7 mouse cellular contexts compared by ENCODE assay signal in genomic region chr10:81401205-81401520, GRCm38 (mm10). TPM values are rescaled to one million over a fixed set of nuclear protein-coding genes. Genes with fewer than 3 reads are reported as not detected.
DNase-seq lines count a peak whose midpoint lies in the region; ATAC-seq lines count a peak whose summit lies in the region.

No protein-coding gene starts in this region.

- H3K4me3 ChIP-seq in lung, embryonic 16.5 days (ENCODE audit: low read length), result no peak overlapping the region
- H3K4me3 ChIP-seq in forebrain, embryonic 12.5 days (replicated peaks), result no peak overlapping the region
- no peak overlapping the region for H3K4me3 ChIP-seq in limb, embryonic 12.5 days (replicated peaks)
- no peak overlapping the region for H3K4me3 ChIP-seq in stomach, embryonic 14.5 days (ENCODE audit: low read depth, low read length)

- H3K27ac ChIP-seq in lung, embryonic 16.5 days (ENCODE audit: low read length), result peak overlapping the region; percentile 93
- peak overlapping the region; percentile 84 for H3K27ac ChIP-seq in forebrain, embryonic 12.5 days
- H3K27ac ChIP-seq in limb, embryonic 12.5 days, result peak overlapping the region; percentile 94
- H3K27ac ChIP-seq in stomach, embryonic 14.5 days (ENCODE audit: low read length), result peak overlapping the region; percentile 85; the same call in 1 of the 2 replicates

- DNase-seq in lung, postnatal 10 days, result no peak
- no peak for DNase-seq in left cerebral cortex, postnatal 10 days (ENCODE audit: extremely low spot score in 1 of 2, low spot score in 2 of 2)
- no peak for DNase-seq in left cerebral cortex, adult 11 months (ENCODE audit: low spot score)

- H3K9ac ChIP-seq in lung, embryonic 16.5 days (ENCODE audit: low read length), result peak overlapping the region; percentile 60
- no peak overlapping the region for H3K9ac ChIP-seq in forebrain, embryonic 12.5 days
- H3K9ac ChIP-seq in limb, embryonic 12.5 days (replicated peaks), result no peak overlapping the region
- no peak overlapping the region for H3K9ac ChIP-seq in stomach, embryonic 14.5 days (replicated peaks; ENCODE audit: low read depth, low read length)

- H3K4me1 ChIP-seq in lung, embryonic 16.5 days (replicated peaks; ENCODE audit: control insufficient read depth, insufficient read depth, low read length), result peaks cover 33% of the 10 kb centered on the region
- peaks cover 56% of the 10 kb centered on the region for H3K4me1 ChIP-seq in forebrain, embryonic 12.5 days
- H3K4me1 ChIP-seq in limb, embryonic 12.5 days (replicated peaks), result peaks cover 67% of the 10 kb centered on the region
- H3K4me1 ChIP-seq in stomach, embryonic 14.5 days (ENCODE audit: control insufficient read depth, insufficient read depth, low read length), result peaks cover 25% of the 10 kb centered on the region

- WGBS in lung, embryonic 16.5 days, result 38% methylated on average over 10 of the region's 10 CpGs
- 34% methylated on average over 10 of the region's 10 CpGs for WGBS in forebrain, embryonic 12.5 days
- 23% methylated on average over 10 of the region's 10 CpGs for WGBS in limb, embryonic 12.5 days
- WGBS in stomach, embryonic 14.5 days, result 33% methylated on average over 10 of the region's 10 CpGs

- no peak overlapping the region for H3K4me2 ChIP-seq in lung, embryonic 16.5 days (ENCODE audit: low read depth, low read length)
- H3K4me2 ChIP-seq in forebrain, embryonic 12.5 days, result no peak overlapping the region
- peak overlapping the region; percentile 50; the same call in 1 of the 2 replicates for H3K4me2 ChIP-seq in limb, embryonic 12.5 days
- H3K4me2 ChIP-seq in stomach, embryonic 14.5 days (replicated peaks; ENCODE audit: low read depth, low read length), result 0 out of 2 replicates have a peak overlapping the region, but pooled peaks have one; percentile 3

- H3K9me3 ChIP-seq in lung, embryonic 16.5 days (ENCODE audit: control insufficient read depth, low read length), result no peaks in the 10 kb centered on the region
- H3K9me3 ChIP-seq in forebrain, embryonic 12.5 days, result no peaks in the 10 kb centered on the region
- H3K9me3 ChIP-seq in limb, embryonic 12.5 days, result no peaks in the 10 kb centered on the region
- no peaks in the 10 kb centered on the region for H3K9me3 ChIP-seq in stomach, embryonic 14.5 days (ENCODE audit: control insufficient read depth, low read depth, low read length)

- intact Hi-C loops in left cerebral cortex, postnatal 10 days (cut with DNase I), result no loop called here

- ATAC-seq in lung, embryonic 16.5 days (ENCODE audit: low read depth), result peak; percentile 1; the same call in 1 of the 2 replicates
- peak; percentile 24 for ATAC-seq in forebrain, embryonic 12.5 days (ENCODE audit: low FRiP score)
- peak; percentile 3; the same call in 1 of the 2 replicates for ATAC-seq in limb, embryonic 12.5 days (ENCODE audit: insufficient number of reproducible peaks, insufficient read depth, low FRiP score, low TSS enrichment, low read depth)
- ATAC-seq in stomach, embryonic 14.5 days (ENCODE audit: insufficient number of reproducible peaks, insufficient read depth, low FRiP score, low read depth), result no peak

- no peaks in the 10 kb centered on the region for H3K27me3 ChIP-seq in lung, embryonic 16.5 days (ENCODE audit: control insufficient read depth, insufficient read depth, low read depth, low read length)
- H3K27me3 ChIP-seq in forebrain, embryonic 12.5 days, result peaks cover 45% of the 10 kb centered on the region
- peaks cover 35% of the 10 kb centered on the region for H3K27me3 ChIP-seq in limb, embryonic 12.5 days
- no peaks in the 10 kb centered on the region for H3K27me3 ChIP-seq in stomach, embryonic 14.5 days (ENCODE audit: control insufficient read depth, insufficient read depth, low read length)

- H3K36me3 ChIP-seq in lung, embryonic 16.5 days (ENCODE audit: control insufficient read depth, insufficient read depth, low read length), result peaks cover 49% of the 10 kb centered on the region
- peaks cover 23% of the 10 kb centered on the region for H3K36me3 ChIP-seq in forebrain, embryonic 12.5 days (replicated peaks)
- H3K36me3 ChIP-seq in limb, embryonic 12.5 days, result peaks cover 55% of the 10 kb centered on the region
- peaks cover 41% of the 10 kb centered on the region for H3K36me3 ChIP-seq in stomach, embryonic 14.5 days (ENCODE audit: control insufficient read depth, insufficient read depth, low read length)

RNA-seq across cellular contexts. Expression of gene Smim24, which starts 8.3 kb away (rescaled TPM):
- polyA plus RNA-seq in lung, embryonic 16.5 days (2015; fragmentation: Nextera tagmentation; extraction: Ambion mirVana), result 7.9 and 9.0 TPM in 2 replicates
- polyA plus RNA-seq in forebrain, embryonic 12.5 days (2016; fragmentation: Nextera tagmentation; extraction: Ambion mirVana), result 1.8 and 2.6 TPM in 2 replicates
- 2.9 and 3.0 TPM in 2 replicates for polyA plus RNA-seq in limb, embryonic 12.5 days (2016; fragmentation: Nextera tagmentation; extraction: Ambion mirVana)
- polyA plus RNA-seq in stomach, embryonic 14.5 days (2014; fragmentation: Nextera tagmentation; extraction: Ambion mirVana), result 17.7 and 21.5 TPM in 2 replicates
- total RNA-seq in left cerebral cortex, postnatal 10 days (2021), result 1 to 10 TPM; 2.0 to 2.2 TPM

RNA-seq across cellular contexts. Expression of gene Gm48552, which starts 12.4 kb away (rescaled TPM):
- polyA plus RNA-seq in lung, embryonic 16.5 days (2015; fragmentation: Nextera tagmentation; extraction: Ambion mirVana), result 1.2 and 1.7 TPM in 2 replicates
- 1.4 and 2.1 TPM in 2 replicates for polyA plus RNA-seq in forebrain, embryonic 12.5 days (2016; fragmentation: Nextera tagmentation; extraction: Ambion mirVana)
- 1.1 and 3.1 TPM in 2 replicates for polyA plus RNA-seq in limb, embryonic 12.5 days (2016; fragmentation: Nextera tagmentation; extraction: Ambion mirVana)
- 1.0 and 1.1 TPM in 2 replicates for polyA plus RNA-seq in stomach, embryonic 14.5 days (2014; fragmentation: Nextera tagmentation; extraction: Ambion mirVana)
- 1 to 10 TPM; 2.5 to 3.5 TPM for total RNA-seq in left cerebral cortex, postnatal 10 days (2021)

RNA-seq across cellular contexts. Expression of gene Gm48551, which starts 16.9 kb away (rescaled TPM):
- polyA plus RNA-seq in lung, embryonic 16.5 days (2015; fragmentation: Nextera tagmentation; extraction: Ambion mirVana), result 3.0 and 3.1 TPM in 2 replicates
- polyA plus RNA-seq in forebrain, embryonic 12.5 days (2016; fragmentation: Nextera tagmentation; extraction: Ambion mirVana), result 4.2 and 4.6 TPM in 2 replicates
- 3.3 and 3.8 TPM in 2 replicates for polyA plus RNA-seq in limb, embryonic 12.5 days (2016; fragmentation: Nextera tagmentation; extraction: Ambion mirVana)
- 3.1 and 4.1 TPM in 2 replicates for polyA plus RNA-seq in stomach, embryonic 14.5 days (2014; fragmentation: Nextera tagmentation; extraction: Ambion mirVana)
- 1 to 10 TPM; 3.4 to 5.0 TPM for total RNA-seq in left cerebral cortex, postnatal 10 days (2021)

RNA-seq across cellular contexts. Expression of gene Dohh, which starts 16.9 kb away (rescaled TPM):
- 71.4 and 73.1 TPM in 2 replicates for polyA plus RNA-seq in lung, embryonic 16.5 days (2015; fragmentation: Nextera tagmentation; extraction: Ambion mirVana)
- polyA plus RNA-seq in forebrain, embryonic 12.5 days (2016; fragmentation: Nextera tagmentation; extraction: Ambion mirVana), result 68.1 and 68.5 TPM in 2 replicates
- polyA plus RNA-seq in limb, embryonic 12.5 days (2016; fragmentation: Nextera tagmentation; extraction: Ambion mirVana), result 71.9 and 74.6 TPM in 2 replicates
- 44.8 and 48.5 TPM in 2 replicates for polyA plus RNA-seq in stomach, embryonic 14.5 days (2014; fragmentation: Nextera tagmentation; extraction: Ambion mirVana)
- total RNA-seq in left cerebral cortex, postnatal 10 days (2021), result 10 to 100 TPM; 79.3 to 83.5 TPM

RNA-seq across cellular contexts. Expression of gene Fzr1, which starts 22.8 kb away (rescaled TPM):
- 95.4 and 105 TPM in 2 replicates for polyA plus RNA-seq in lung, embryonic 16.5 days (2015; fragmentation: Nextera tagmentation; extraction: Ambion mirVana)
- polyA plus RNA-seq in forebrain, embryonic 12.5 days (2016; fragmentation: Nextera tagmentation; extraction: Ambion mirVana), result 145 and 148 TPM in 2 replicates
- polyA plus RNA-seq in limb, embryonic 12.5 days (2016; fragmentation: Nextera tagmentation; extraction: Ambion mirVana), result 136 and 137 TPM in 2 replicates
- polyA plus RNA-seq in stomach, embryonic 14.5 days (2014; fragmentation: Nextera tagmentation; extraction: Ambion mirVana), result 81.3 and 88.7 TPM in 2 replicates
- 10 to 100 TPM; 85.7 to 94.7 TPM for total RNA-seq in left cerebral cortex, postnatal 10 days (2021)

Comparison
In these comparisons a context has a peak if more than half of its experiments do, and no peak if none do; other contexts are left out.
1. H3K4me2 ChIP-seq: peak in limb, embryonic 12.5 days (single experiment) and stomach, embryonic 14.5 days (single experiment); none in lung, embryonic 16.5 days (single experiment) and forebrain, embryonic 12.5 days (single experiment).
2. Peak in every context shown above with its lines, with median percentiles within 50 percentile points of each other: H3K27ac ChIP-seq.